Mouse (Mus musculus) left cerebral cortex, adult 11 months (tissue): Measurements from ENCODE around the gene Cfap157.

ENCODE experiments used
- DNase-seq: peaks from one replicate; pipeline ENCODE4 v3.0.0; 2022; ENCODE audit warnings: low spot score

The Cfap157 gene

GRCm38 (mm10) chr2:32749082-32749481 is 35.1 kb downstream of the Cfap157 start:
- no peak for DNase-seq

DNA sequence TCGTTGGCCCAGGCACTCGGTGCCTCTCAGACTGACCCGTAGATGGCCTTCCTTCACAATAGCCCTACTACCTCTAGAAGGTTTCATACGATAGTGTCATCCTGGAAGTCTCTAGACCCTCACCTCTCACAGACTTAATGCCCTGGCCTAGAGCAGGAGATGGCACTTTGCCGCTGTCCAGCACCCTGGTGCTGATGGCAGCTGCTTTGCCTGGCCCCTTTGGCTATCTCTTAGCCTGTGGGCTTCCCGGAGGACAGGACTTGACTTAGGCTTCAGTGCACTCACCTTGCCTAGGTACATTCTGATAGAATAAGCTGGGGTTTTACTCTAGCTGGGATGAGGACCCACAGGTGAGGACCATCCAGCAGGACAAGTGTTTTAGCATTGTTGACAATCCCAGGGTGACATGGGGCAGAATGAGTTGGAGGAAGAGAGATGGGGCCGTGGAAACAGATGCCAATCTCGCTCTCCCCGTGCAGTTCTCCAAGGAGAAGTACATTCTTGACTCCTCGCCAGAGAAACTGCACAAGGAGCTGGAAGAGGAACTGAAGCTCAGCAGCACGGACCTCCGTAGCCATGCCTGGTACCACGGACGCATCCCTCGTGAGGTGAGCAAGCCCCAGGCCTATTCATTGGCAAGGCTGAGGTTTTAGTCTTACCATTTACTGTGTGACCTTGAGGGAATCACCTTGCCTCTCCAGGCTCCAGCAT is 39.8 kb downstream of the Cfap157 start:
- DNase-seq = no peak

DNA sequence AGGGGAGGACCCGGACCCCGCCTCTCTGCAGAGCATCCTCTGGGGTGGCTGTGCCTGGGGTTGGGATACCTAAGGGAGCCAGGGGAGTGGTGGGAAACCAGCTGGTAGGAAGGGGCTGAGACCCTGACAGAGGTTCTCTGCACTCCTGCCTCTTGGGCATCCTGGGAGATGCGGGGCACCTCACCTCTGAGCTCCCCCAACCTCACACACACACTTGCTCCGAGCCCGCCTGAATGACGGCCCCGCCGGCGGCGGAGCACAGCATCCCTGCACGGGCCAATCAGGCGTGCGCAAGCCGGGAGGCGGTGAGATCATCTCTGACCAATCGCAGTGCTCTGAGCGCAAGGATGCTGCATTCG is 42.1 kb downstream of the Cfap157 start:
- peak; percentile 79 for DNase-seq

GRCm38 (mm10) chr2:32741273-32742172 is 42.7 kb downstream of the Cfap157 start:
- no peak for DNase-seq

- no peak for DNase-seq
Observed at GRCm38 (mm10) chr2:32740916-32741272, 43.3 kb downstream of the Cfap157 start, which contains the start of gene 6330409D20Rik. 6330409D20Rik (minus strand) TSS chr2:32741016.

GRCm38 (mm10) chr2:32739311-32739710 is 44.9 kb downstream of the Cfap157 start:
- DNase-seq = no peak

- DNase-seq = no peak
Observed at GRCm38 (mm10) chr2:32737008-32737407, 47.2 kb downstream of the Cfap157 start.

GRCm38 (mm10) chr2:32736306-32736829 is 47.9 kb downstream of the Cfap157 start:
- DNase-seq = no peak

DNA sequence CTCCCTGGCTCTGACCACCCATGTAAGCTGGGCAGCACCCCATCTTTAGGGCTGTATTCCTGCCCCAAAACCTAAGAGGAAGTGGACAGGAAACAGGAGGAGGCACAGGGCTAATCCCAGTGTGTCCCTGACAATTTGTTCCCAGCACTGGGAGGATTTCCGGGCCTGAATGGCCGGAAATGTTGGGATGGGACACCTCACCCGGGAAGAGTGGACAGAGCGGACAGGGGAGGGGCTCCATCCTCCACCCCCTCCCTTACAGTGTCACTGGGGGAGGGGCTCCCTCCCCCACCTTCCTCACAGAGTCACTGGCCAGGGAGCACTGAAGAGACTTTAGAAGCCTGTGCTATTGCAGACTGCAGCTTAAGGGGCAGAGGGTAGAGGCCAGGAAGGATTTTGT is 49.3 kb downstream of the Cfap157 start:
- DNase-seq = no peak

GRCm38 (mm10) chr2:32734480-32734879 is 49.7 kb downstream of the Cfap157 start:
- DNase-seq = no peak

- DNase-seq = no peak
Observed at GRCm38 (mm10) chr2:32732695-32733094, 51.5 kb downstream of the Cfap157 start.

DNA sequence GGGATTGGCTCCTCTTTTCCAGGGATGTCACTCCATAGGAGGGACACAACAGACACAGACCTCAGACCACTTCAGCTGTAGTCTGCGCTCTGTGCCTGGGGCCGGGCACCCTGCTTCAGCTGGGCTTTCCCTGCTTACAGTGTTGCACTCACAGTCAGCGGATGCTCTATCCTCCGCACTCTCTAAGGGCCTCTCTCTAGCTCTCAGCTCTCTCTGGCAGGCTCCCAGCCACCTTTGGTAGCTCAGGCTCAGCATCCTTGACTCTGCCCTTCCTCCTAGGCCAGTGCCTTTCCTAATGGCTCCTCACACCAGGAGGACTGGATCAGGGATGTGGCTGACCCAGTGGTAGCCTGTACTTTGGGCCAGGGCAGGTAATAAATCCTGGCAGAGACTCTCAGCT is 52.3 kb downstream of the Cfap157 start:
- DNase-seq = no peak

DNA sequence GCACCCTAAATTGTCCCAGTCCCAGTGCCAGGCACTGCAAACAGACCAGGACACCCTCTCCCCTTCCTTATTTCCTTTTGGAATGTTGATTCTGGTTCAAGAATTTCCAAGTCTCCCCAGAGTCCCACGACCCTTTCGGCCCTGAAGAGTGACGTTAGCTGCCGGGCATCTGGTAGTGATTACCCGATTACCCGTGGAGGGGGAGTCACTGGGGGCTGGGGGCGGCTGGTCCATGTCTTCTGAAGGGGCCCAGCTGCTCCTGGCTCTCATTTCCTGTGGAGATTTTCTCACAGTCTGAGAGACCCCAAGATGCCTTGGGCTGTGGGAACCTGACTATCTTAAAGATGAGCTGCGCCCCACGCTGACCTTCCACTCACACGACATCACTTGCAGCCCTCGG is 53.4 kb downstream of the Cfap157 start:
- no peak for DNase-seq

GRCm38 (mm10) chr2:32729547-32729946 is 54.7 kb downstream of the Cfap157 start:
- no peak for DNase-seq

DNA sequence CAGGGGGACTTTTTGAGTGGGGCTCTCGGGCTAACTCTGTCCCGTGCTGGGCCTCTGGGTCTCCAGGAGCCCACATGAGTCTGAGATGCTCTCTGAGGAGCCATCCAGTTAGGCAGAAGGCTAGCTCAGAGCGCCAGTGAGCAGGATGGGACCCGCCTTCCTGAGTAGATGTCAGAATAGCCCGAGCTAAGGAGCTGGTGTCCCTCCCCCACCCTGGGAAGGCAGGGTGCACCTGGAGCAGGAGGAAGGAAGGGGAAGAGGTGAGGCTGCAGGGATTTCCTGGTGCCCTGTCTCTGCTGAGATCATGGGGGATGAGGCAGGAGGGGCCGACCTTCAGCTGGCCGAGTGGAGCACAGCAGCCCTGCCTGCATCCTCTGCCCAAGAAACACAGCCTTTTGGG is 55.8 kb downstream of the Cfap157 start:
- DNase-seq = no peak

- peak; percentile 75 for DNase-seq
Observed at GRCm38 (mm10) chr2:32727435-32727834, 56.8 kb downstream of the Cfap157 start.
